ENCODE assay signal across 13 mouse cellular contexts in genomic region chr2:94138469-94139390, GRCm38 (mm10). TPM values are rescaled to one million over a fixed set of nuclear protein-coding genes. Genes with fewer than 3 reads are reported as not detected.
DNase-seq lines count a peak whose midpoint lies in the region; ATAC-seq and TF ChIP-seq lines count a peak whose summit lies in the region.
"Had no signal": no experiment of that assay in that cellular context is flagged by ENCODE, and none has a peak within 500 bp of the region (broad histone marks: within the 10 kb centered on the region; RNA-seq: fewer than 3 reads in every experiment).

No protein-coding gene starts in this region.

- DNase-seq in forebrain, postnatal 0 days: peak; percentile 59
- DNase-seq in layer of hippocampus, adult 2 months (ENCODE audit: low spot score in 2 of 2): peak; percentile 14 to 26
- DNase-seq in layer of hippocampus, adult 9-11 months: no peak
- peak; percentile 43 for DNase-seq in 3T3-L1 (ENCODE audit: low read depth, low spot score)
- peak; percentile 65 for DNase-seq in adipocyte (ENCODE audit: low spot score)
- DNase-seq in spleen, adult 18-20 months: no peak
- DNase-seq in adrenal gland, adult 8-10 months: no peak
- DNase-seq: adrenal gland, postnatal 14 days; cerebellum, adult 11 months had no signal

- no peaks in the 10 kb centered on the region for H3K27me3 ChIP-seq in forebrain, postnatal 0 days (ENCODE audit: insufficient read depth, low read length)
- no peaks in the 10 kb centered on the region for H3K27me3 ChIP-seq in forebrain, embryonic 16.5 days (replicated peaks; ENCODE audit: control insufficient read depth, insufficient read depth, low read length)
- H3K27me3 ChIP-seq: kidney, embryonic 15.5 days; midbrain, embryonic 12.5 days had no signal

- H3K4me2 ChIP-seq in forebrain, postnatal 0 days (ENCODE audit: low read depth): no peak overlapping the region
- no peak overlapping the region for H3K4me2 ChIP-seq in forebrain, embryonic 16.5 days (ENCODE audit: low read length)
- H3K4me2 ChIP-seq: kidney, embryonic 15.5 days; midbrain, embryonic 12.5 days had no signal

- ATAC-seq in forebrain, postnatal 0 days: peak; percentile 60
- no peak for ATAC-seq in forebrain, embryonic 16.5 days

- H3K36me3 ChIP-seq in forebrain, postnatal 0 days (ENCODE audit: insufficient read depth): no peaks in the 10 kb centered on the region
- no peaks in the 10 kb centered on the region for H3K36me3 ChIP-seq in forebrain, embryonic 16.5 days (ENCODE audit: control insufficient read depth, insufficient read depth)
- H3K36me3 ChIP-seq: hindbrain, embryonic 10.5 days; kidney, embryonic 15.5 days; midbrain, embryonic 12.5 days had no signal

- H3K27ac ChIP-seq in forebrain, postnatal 0 days (ENCODE audit: low read depth, low read length): no peak overlapping the region
- H3K27ac ChIP-seq in forebrain, embryonic 16.5 days (ENCODE audit: low read length): no peak overlapping the region
- no peak overlapping the region for H3K27ac ChIP-seq in layer of hippocampus, adult 2 months
- H3K27ac ChIP-seq: hindbrain, embryonic 10.5 days; kidney, embryonic 15.5 days; midbrain, embryonic 12.5 days had no signal

- H3K4me1 ChIP-seq in forebrain, postnatal 0 days (ENCODE audit: insufficient read depth): no peaks in the 10 kb centered on the region
- no peaks in the 10 kb centered on the region; the same call in 1 of the 2 replicates for H3K4me1 ChIP-seq in forebrain, embryonic 16.5 days (replicated peaks; ENCODE audit: control insufficient read depth, insufficient read depth, low read length)
- H3K4me1 ChIP-seq: hindbrain, embryonic 10.5 days; kidney, embryonic 15.5 days; midbrain, embryonic 12.5 days had no signal

- H3K9me3 ChIP-seq in forebrain, postnatal 0 days (ENCODE audit: low read length): no peaks in the 10 kb centered on the region
- no peaks in the 10 kb centered on the region for H3K9me3 ChIP-seq in forebrain, embryonic 16.5 days (ENCODE audit: control insufficient read depth, low read length)
- H3K9me3 ChIP-seq: hindbrain, embryonic 10.5 days; kidney, embryonic 15.5 days; midbrain, embryonic 12.5 days had no signal

- 71% methylated on average over 3 of the region's 3 CpGs for WGBS in forebrain, postnatal 0 days
- 82% methylated on average over 3 of the region's 3 CpGs for WGBS in forebrain, embryonic 16.5 days

- H3K4me3 ChIP-seq in forebrain, postnatal 0 days (ENCODE audit: low read depth, low read length): no peak overlapping the region
- H3K4me3 ChIP-seq in forebrain, embryonic 16.5 days (replicated peaks; ENCODE audit: low read length): no peak overlapping the region
- no peak overlapping the region for H3K4me3 ChIP-seq in layer of hippocampus, adult 2 months
- H3K4me3 ChIP-seq: hindbrain, embryonic 10.5 days; kidney, embryonic 15.5 days; midbrain, embryonic 12.5 days had no signal

- no peak overlapping the region for H3K9ac ChIP-seq in forebrain, postnatal 0 days
- no peak overlapping the region for H3K9ac ChIP-seq in forebrain, embryonic 16.5 days (replicated peaks; ENCODE audit: low read depth, low read length)
- H3K9ac ChIP-seq: kidney, embryonic 15.5 days; midbrain, embryonic 12.5 days had no signal

- TF ChIP-seq CTCF in forebrain, postnatal 0 days (IDR thresholded peaks at IDR 0.05; ENCODE audit: low read depth): peak; percentile 78
- peak; percentile 76 for TF ChIP-seq CTCF in layer of hippocampus, adult 2 months (conservative IDR thresholded peaks at IDR 0.05)

RNA-seq across cellular contexts. Expression of gene Hsd17b12, which starts 19.0 kb away (rescaled TPM):
- 64.1 and 75.8 TPM in 2 replicates for total RNA-seq in forebrain, postnatal 0 days (2014; rRNA removed)
- polyA plus RNA-seq in forebrain, postnatal 0 days (2015; fragmentation: Nextera tagmentation; extraction: Ambion mirVana): 134 and 142 TPM in 2 replicates
- 141 and 144 TPM in 2 replicates for polyA plus RNA-seq in forebrain, embryonic 16.5 days (2015; fragmentation: Nextera tagmentation; extraction: Ambion mirVana)
- total RNA-seq in layer of hippocampus, adult 2 months (2021): 10 to 100 TPM; 65.2 to 66.5 TPM
- total RNA-seq in adrenal gland, adult 8-10 months (2022): 100 to 1,000 TPM; 138 to 202 (median 172) TPM

Comparison
In these comparisons a context has a peak if more than half of its experiments do, and no peak if none do; other contexts are left out.
1. DNase-seq: peak in forebrain, postnatal 0 days (single experiment), layer of hippocampus, adult 2 months (2 of 2), 3T3-L1 (single experiment) and adipocyte (single experiment); none in layer of hippocampus, adult 9-11 months (single experiment), spleen, adult 18-20 months (0 of 2) and adrenal gland, adult 8-10 months (single experiment).